Mouse (Mus musculus): ENCODE data around the gene Mbnl3. TPM values are rescaled to one million over a fixed set of nuclear protein-coding genes. Genes with fewer than 3 reads are reported as not detected.
A peak's percentile ranks its signal among the peaks of the same experiment; 100 is the strongest.

The Mbnl3 gene
- polyA plus RNA-seq (2012; fragmentation: generic; extraction: Trizol): 0.73 TPM

DNA sequence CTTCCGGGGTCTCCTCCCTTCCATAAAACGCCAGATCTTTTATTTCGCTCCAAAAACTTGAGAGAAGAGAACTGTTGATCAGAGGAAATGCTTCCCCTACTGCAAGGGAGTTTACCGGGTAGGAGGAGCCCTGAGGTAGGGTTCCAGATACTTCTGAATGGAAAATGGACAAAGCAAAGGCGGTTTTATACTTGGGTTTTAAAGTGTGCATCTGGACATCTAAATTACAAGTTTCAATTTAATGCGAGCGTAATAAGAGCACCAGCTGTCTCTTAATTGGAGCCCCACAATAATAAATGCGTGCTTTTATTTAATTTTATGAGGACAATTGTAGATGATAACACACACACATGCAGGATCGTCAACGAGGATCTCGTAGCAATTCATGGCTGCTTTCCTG is at the start of gene Mbnl3:
Mbnl3 (minus strand) TSS at position 101 of the 400 bp plus-strand sequence.
- peak within 1 kb of the TSS; percentile 30 for H3K4me2 ChIP-seq (ENCODE audit: low read depth)
- no peaks in the 10 kb centered on the region for H3K36me3 ChIP-seq (ENCODE audit: control insufficient read depth, insufficient read depth)
- no peak for TF ChIP-seq POLR2A (IDR thresholded peaks at IDR 0.05; ENCODE audit: insufficient read length, low read depth)
- no peak for TF ChIP-seq CEBPB (IDR thresholded peaks at IDR 0.05; ENCODE audit: insufficient read depth, poor library complexity, severe bottlenecking)
- no peak for TF ChIP-seq TCF3 (IDR thresholded peaks at IDR 0.05; ENCODE audit: insufficient read length, low read depth)
- TF ChIP-seq MAX (IDR thresholded peaks at IDR 0.05; ENCODE audit: low read depth): no peak
- TF ChIP-seq TCF12 (IDR thresholded peaks at IDR 0.05; ENCODE audit: insufficient read depth, poor library complexity, severe bottlenecking): no peak
- TF ChIP-seq E2F4 (IDR thresholded peaks at IDR 0.05; ENCODE audit: insufficient read depth): no peak
- TF ChIP-seq USF1 (IDR thresholded peaks at IDR 0.05; ENCODE audit: low read depth): no peak
- TF ChIP-seq SRF (IDR thresholded peaks at IDR 0.05; ENCODE audit: control insufficient read depth, insufficient read length, low read depth): no peak
- TF ChIP-seq MYOG (IDR thresholded peaks at IDR 0.05; ENCODE audit: control insufficient read depth in 1 of 3, insufficient read depth in 1 of 3, insufficient read length in 2 of 3, low read depth in 2 of 3): no peak
- TF ChIP-seq POLR2AphosphoS2 (IDR thresholded peaks at IDR 0.05; ENCODE audit: insufficient read length, low read depth): no peak
- TF ChIP-seq MYOD1 (IDR thresholded peaks at IDR 0.05; ENCODE audit: control insufficient read depth in 1 of 3, insufficient read length in 2 of 3, low read depth in 2 of 3): no peak
- no peak for TF ChIP-seq REST (IDR thresholded peaks at IDR 0.05; ENCODE audit: insufficient read depth, insufficient read length)
- H3ac ChIP-seq (ENCODE audit: control insufficient read depth, insufficient read length): no peak within 1 kb of the TSS
- H3K4me3 ChIP-seq: peak within 1 kb of the TSS; percentile 28
- no peaks in the 10 kb centered on the region for H3K27me3 ChIP-seq (ENCODE audit: control insufficient read depth, insufficient read depth, insufficient read length)
- H3K79me2 ChIP-seq (ENCODE audit: control insufficient read depth, insufficient read depth): no peaks in the 10 kb centered on the region

DNA sequence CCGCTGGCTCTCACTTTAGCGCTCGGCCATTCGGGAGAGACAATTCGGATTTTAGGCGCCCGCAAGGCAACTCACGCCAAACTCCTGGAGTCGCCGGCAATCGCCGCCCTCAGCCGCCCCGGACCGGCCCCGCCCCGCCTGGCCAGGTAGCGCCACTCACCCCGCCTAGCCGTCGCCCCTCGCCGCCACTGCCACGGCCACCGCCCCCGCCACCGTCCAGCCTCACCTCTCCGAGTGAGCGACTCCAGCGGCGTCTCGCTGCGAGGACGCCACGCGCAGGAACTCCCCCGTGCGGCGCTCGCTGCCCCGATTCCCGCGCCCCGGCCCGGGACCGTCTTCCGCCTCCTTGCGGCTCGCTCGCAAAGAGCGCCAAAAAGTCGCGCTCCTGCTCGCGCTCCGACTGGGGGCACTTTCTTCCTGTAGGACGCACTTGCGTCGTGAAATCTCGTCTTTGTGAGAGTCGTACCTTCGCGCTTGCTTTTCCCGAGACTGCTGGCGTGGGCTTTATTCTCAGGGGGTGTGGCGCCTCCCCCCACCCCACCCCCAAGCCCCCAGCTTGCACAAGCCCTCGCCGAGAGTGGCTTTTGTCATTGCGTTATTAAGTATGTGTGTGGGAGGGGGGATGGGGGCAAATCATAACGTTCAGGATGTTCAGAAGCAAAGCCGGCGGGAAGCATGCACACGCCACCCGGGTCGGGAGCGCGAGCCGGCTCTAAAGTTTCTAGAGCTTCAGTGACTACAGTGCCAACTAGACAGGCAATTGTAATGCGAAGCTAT is 596 bp downstream of the Mbnl3 start:
- TF ChIP-seq POLR2AphosphoS2 (IDR thresholded peaks at IDR 0.05; ENCODE audit: insufficient read length, low read depth) (no peak), TCF3 (IDR thresholded peaks at IDR 0.05; ENCODE audit: insufficient read length, low read depth) (no peak), REST (IDR thresholded peaks at IDR 0.05; ENCODE audit: insufficient read depth, insufficient read length) (no peak), MYOG (IDR thresholded peaks at IDR 0.05; ENCODE audit: control insufficient read depth in 1 of 3, insufficient read depth in 1 of 3, insufficient read length in 2 of 3, low read depth in 2 of 3) (no peak), TCF12 (IDR thresholded peaks at IDR 0.05; ENCODE audit: insufficient read depth, poor library complexity, severe bottlenecking) (no peak), MYOD1 (IDR thresholded peaks at IDR 0.05; ENCODE audit: control insufficient read depth in 1 of 3, insufficient read length in 2 of 3, low read depth in 2 of 3) (no peak), POLR2A (IDR thresholded peaks at IDR 0.05; ENCODE audit: insufficient read length, low read depth) (no peak), SRF (IDR thresholded peaks at IDR 0.05; ENCODE audit: control insufficient read depth, insufficient read length, low read depth) (no peak), MAX (IDR thresholded peaks at IDR 0.05; ENCODE audit: low read depth) (no peak), USF1 (IDR thresholded peaks at IDR 0.05; ENCODE audit: low read depth) (no peak), CEBPB (IDR thresholded peaks at IDR 0.05; ENCODE audit: insufficient read depth, poor library complexity, severe bottlenecking) (no peak), E2F4 (IDR thresholded peaks at IDR 0.05; ENCODE audit: insufficient read depth) (no peak)

GRCm38 (mm10) chrX:51204626-51205547 is 1.4 kb downstream of the Mbnl3 start:
- Histone ChIP-seq H3K79me2 (ENCODE audit: control insufficient read depth, insufficient read depth) (no peaks in the 10 kb centered on the region), H3K27me3 (ENCODE audit: control insufficient read depth, insufficient read depth, insufficient read length) (no peaks in the 10 kb centered on the region), H3K4me3 (peak overlapping the region; percentile 28), H3K36me3 (ENCODE audit: control insufficient read depth, insufficient read depth) (no peaks in the 10 kb centered on the region), H3K4me2 (ENCODE audit: low read depth) (peak overlapping the region; percentile 78), H3ac (ENCODE audit: control insufficient read depth, insufficient read length) (no peak overlapping the region)
- no peak for TF ChIP-seq TCF12 (IDR thresholded peaks at IDR 0.05; ENCODE audit: insufficient read depth, poor library complexity, severe bottlenecking)
- TF ChIP-seq E2F4 (IDR thresholded peaks at IDR 0.05; ENCODE audit: insufficient read depth): no peak
- no peak for TF ChIP-seq MAX (IDR thresholded peaks at IDR 0.05; ENCODE audit: low read depth)
- no peak for TF ChIP-seq REST (IDR thresholded peaks at IDR 0.05; ENCODE audit: insufficient read depth, insufficient read length)
- TF ChIP-seq MYOD1 (IDR thresholded peaks at IDR 0.05; ENCODE audit: control insufficient read depth in 1 of 3, insufficient read length in 2 of 3, low read depth in 2 of 3): no peak
- no peak for TF ChIP-seq POLR2AphosphoS2 (IDR thresholded peaks at IDR 0.05; ENCODE audit: insufficient read length, low read depth)
- TF ChIP-seq SRF (IDR thresholded peaks at IDR 0.05; ENCODE audit: control insufficient read depth, insufficient read length, low read depth): no peak
- TF ChIP-seq CEBPB (IDR thresholded peaks at IDR 0.05; ENCODE audit: insufficient read depth, poor library complexity, severe bottlenecking): no peak
- TF ChIP-seq POLR2A (IDR thresholded peaks at IDR 0.05; ENCODE audit: insufficient read length, low read depth): no peak
- TF ChIP-seq TCF3 (IDR thresholded peaks at IDR 0.05; ENCODE audit: insufficient read length, low read depth): no peak
- no peak for TF ChIP-seq MYOG (IDR thresholded peaks at IDR 0.05; ENCODE audit: control insufficient read depth in 1 of 3, insufficient read depth in 1 of 3, insufficient read length in 2 of 3, low read depth in 2 of 3)
- no peak for TF ChIP-seq USF1 (IDR thresholded peaks at IDR 0.05; ENCODE audit: low read depth)

More for the DNA sequence above, 596 bp downstream of the Mbnl3 start:
- Histone ChIP-seq H3ac (ENCODE audit: control insufficient read depth, insufficient read length) (no peak overlapping the region), H3K36me3 (ENCODE audit: control insufficient read depth, insufficient read depth) (no peaks in the 10 kb centered on the region), H3K4me3 (peak overlapping the region; percentile 28), H3K79me2 (ENCODE audit: control insufficient read depth, insufficient read depth) (no peaks in the 10 kb centered on the region), H3K27me3 (ENCODE audit: control insufficient read depth, insufficient read depth, insufficient read length) (no peaks in the 10 kb centered on the region), H3K4me2 (ENCODE audit: low read depth) (peak overlapping the region; percentile 30)

GRCm38 (mm10) chrX:51197012-51197411 is 9.3 kb downstream of the Mbnl3 start:
- TF ChIP-seq USF1 (IDR thresholded peaks at IDR 0.05; ENCODE audit: low read depth) (no peak), POLR2AphosphoS2 (IDR thresholded peaks at IDR 0.05; ENCODE audit: insufficient read length, low read depth) (no peak), MYOD1 (IDR thresholded peaks at IDR 0.05; ENCODE audit: control insufficient read depth in 1 of 3, insufficient read length in 2 of 3, low read depth in 2 of 3) (no peak)
- H3K79me2 ChIP-seq (ENCODE audit: control insufficient read depth, insufficient read depth): no peaks in the 10 kb centered on the region

More at GRCm38 (mm10) chrX:51197012-51197411, 9.3 kb downstream of the Mbnl3 start:
- Histone ChIP-seq H3K36me3 (ENCODE audit: control insufficient read depth, insufficient read depth) (no peaks in the 10 kb centered on the region), H3K4me3 (no peak overlapping the region), H3ac (ENCODE audit: control insufficient read depth, insufficient read length) (no peak overlapping the region), H3K27me3 (ENCODE audit: control insufficient read depth, insufficient read depth, insufficient read length) (no peaks in the 10 kb centered on the region), H3K4me2 (ENCODE audit: low read depth) (no peak overlapping the region)
